Mouse (Mus musculus): ENCODE results near the gene Usp22.

GRCm38 (mm10) chr11:61141693-61142092 lies 33.2 kb downstream of the Usp22 start:
- no peak for TF ChIP-seq CTCF (IDR thresholded peaks at IDR 0.05; ENCODE audit: low read depth)
- TF ChIP-seq EP300 (IDR thresholded peaks at IDR 0.05; ENCODE audit: low read depth): no peak
